Mouse (Mus musculus) midbrain, embryonic 10.5 days (tissue): ENCODE measurements around the gene Srgn. TPM values are rescaled to one million over a fixed set of nuclear protein-coding genes. Genes with fewer than 3 reads are reported as not detected.

Experiments
- DNase-seq: peaks from one replicate; pipeline ENCODE4 v3.0.0-alpha.2; 2017; ENCODE audit warnings: low spot score
- H3K27ac ChIP-seq: fragments of 300-500 bp; sonication (generic); replicated peaks from 2 replicates; pipeline ENCODE4 v1.5.1; 2016; ENCODE audit warnings: mild to moderate bottlenecking
- H3K27me3 ChIP-seq: fragments of 300-500 bp; sonication (generic); 2 replicates; pipeline ENCODE4 v1.6.1; 2016; ENCODE audit warnings: low read depth, mild to moderate bottlenecking; ENCODE audit not compliant: poor library complexity, severe bottlenecking
- H3K36me3 ChIP-seq: fragments of 300-500 bp; sonication (generic); 2 replicates; pipeline ENCODE4 v1.6.1; 2016; ENCODE audit warnings: mild to moderate bottlenecking, moderate library complexity
- H3K4me1 ChIP-seq: fragments of 300-500 bp; sonication (generic); 2 replicates; pipeline ENCODE4 v1.6.1; 2016
- H3K4me3 ChIP-seq: fragments of 300-500 bp; sonication (generic); 2 replicates; pipeline ENCODE4 v1.5.1; 2016; ENCODE audit warnings: mild to moderate bottlenecking, moderate library complexity
- H3K9me3 ChIP-seq: fragments of 300-500 bp; sonication (generic); replicated peaks from 2 replicates; pipeline ENCODE4 v1.6.1; 2016; ENCODE audit warnings: mild to moderate bottlenecking
- WGBS: fragments of 180-500 bp; shearing (Covaris S2); methylation state at CpG from one replicate; pipeline ENCODE4 v1.1.7; 2016; 5-methylcytosine and 5-hydroxymethylcytosine counted together
- polyA plus RNA-seq: library from polyadenylated mRNA; unstranded; fragments of >200 nt; fragmentation: Nextera tagmentation; extraction: Ambion mirVana; gene quantifications from 2 replicates; pipeline ENCODE4 v1.2.1, GENCODE M21; 2016

The Srgn gene
- polyA plus RNA-seq, 1 experiment from 2014 or later = 2.9 TPM

DNA sequence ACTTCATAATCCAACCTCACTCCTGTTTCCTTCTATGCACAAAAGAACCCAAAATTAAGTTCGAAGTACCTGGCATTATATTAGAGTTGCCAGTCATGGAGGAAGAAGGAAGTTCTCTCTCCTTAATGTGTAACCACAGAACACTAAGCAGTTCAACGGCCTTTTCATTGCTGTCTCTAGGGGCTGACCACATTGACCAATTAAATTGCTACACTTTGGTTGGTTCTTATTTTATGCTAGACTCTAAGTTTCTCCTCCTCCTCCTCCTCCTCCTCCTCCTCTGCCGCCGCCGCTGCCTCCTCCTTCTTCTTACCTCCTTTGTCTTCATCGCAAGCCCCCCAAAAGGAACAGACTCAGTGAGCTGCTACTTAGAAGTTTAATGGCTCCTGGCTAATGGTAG, 15.7 kb downstream of the Srgn start:
- H3K36me3 ChIP-seq = no peaks in the 10 kb centered on the region
- peaks cover 12% of the 10 kb centered on the region for H3K4me1 ChIP-seq
- H3K9me3 ChIP-seq = no peaks in the 10 kb centered on the region
- no peak overlapping the region for H3K27ac ChIP-seq
- DNase-seq = no peak
- peaks cover 27% of the 10 kb centered on the region for H3K27me3 ChIP-seq
- H3K4me3 ChIP-seq = no peak overlapping the region
- WGBS = 75% methylated on average over 6 of the region's 6 CpGs

DNA sequence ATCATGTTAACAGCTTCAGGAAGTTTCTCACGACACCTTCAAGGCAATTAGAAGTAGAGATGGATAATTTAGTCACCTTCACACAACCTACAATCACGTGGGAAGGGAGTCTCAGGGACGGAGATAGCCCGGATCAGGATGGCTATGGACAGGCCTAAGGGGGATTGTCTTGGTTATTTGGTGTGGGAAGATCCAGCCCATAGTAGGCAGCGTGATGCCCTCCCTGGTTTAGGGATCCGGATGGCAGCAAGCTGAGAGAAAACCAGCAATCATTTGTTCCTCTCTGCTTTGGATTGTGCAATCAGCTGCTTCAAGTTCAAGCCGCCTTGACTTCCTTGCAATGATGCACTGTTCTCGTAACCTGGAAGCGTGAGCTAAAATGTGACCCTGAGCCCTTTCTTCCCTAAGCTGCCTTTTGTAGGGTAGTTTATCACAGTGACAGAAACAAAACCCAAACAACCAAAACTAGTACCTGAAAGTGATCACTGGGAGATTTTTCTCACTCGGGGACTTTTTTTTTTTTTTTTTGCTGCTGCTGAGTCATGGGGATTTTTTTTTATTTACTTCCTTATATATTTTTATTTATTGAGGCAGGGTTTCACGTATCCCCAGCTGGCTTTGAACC, 18.1 kb downstream of the Srgn start:
- Histone ChIP-seq H3K9me3 (no peaks in the 10 kb centered on the region), H3K36me3 (no peaks in the 10 kb centered on the region), H3K4me1 (peaks cover 12% of the 10 kb centered on the region), H3K27ac (no peak overlapping the region), H3K4me3 (no peak overlapping the region), H3K27me3 (peaks cover 27% of the 10 kb centered on the region)
- WGBS = 71% methylated on average over 11 of the region's 11 CpGs
- no peak for DNase-seq

DNA sequence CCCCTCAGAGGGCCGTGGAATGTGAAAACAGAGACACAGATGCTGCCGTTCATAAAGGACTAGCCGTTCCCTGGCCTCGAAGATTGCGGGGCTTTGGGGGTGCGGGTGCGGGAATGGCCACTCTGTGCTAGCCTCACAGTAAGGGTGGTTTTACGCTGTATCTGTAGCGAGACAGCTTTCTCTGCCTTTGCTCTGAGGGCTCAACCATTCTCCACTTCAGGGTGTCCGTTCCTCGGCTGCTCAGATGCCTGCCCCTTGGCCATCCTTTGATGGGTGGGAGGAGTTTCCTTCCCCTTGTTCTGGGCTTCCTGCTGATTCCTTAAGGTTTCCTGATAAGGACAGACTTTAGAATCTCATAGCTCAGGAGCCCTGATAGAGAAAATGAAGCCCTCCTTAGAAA, 18.8 kb downstream of the Srgn start:
- Histone ChIP-seq H3K27me3 (peaks cover 27% of the 10 kb centered on the region), H3K4me3 (peak overlapping the region; percentile 43), H3K4me1 (peaks cover 12% of the 10 kb centered on the region), H3K27ac (peak overlapping the region; percentile 28; the same call in 1 of the 2 replicates), H3K36me3 (no peaks in the 10 kb centered on the region), H3K9me3 (no peaks in the 10 kb centered on the region)
- WGBS = 16% methylated on average over 11 of the region's 11 CpGs
- DNase-seq = no peak

DNA sequence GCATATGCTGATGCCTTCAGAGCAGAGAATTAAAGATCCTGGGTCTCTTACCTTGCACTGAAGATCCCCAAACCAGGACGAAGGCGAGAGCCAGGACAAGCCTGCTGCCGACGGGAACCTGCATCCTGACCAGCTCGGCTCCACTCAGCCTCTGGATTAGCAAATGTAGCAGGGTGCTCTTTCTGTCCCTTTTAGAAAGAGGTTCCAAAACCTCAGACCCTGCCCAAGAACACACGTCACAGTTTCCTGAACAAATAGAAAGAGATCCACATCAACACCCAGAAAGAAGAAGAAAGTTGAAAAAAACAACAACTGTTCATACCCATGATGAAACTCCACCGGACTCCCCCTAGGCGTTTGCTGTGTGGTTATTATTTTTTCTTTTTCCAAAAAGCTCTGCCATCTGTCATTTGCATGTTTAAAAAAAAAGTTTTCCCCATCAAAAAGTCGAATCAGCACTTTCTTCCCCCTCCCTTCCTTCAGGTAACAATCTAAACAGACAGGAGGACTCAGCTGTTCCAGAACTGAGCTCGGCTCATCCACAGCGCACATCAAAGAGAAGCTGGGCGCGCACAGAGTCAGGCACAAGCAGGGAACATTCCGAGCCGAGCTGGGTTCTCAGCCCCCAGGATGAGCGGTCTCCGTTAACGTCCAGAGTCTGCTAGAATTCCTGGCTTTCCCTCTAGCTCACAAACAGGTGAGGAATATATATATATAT, 19.5 kb downstream of the Srgn start:
- H3K27me3 ChIP-seq = peaks cover 27% of the 10 kb centered on the region
- 18% methylated on average over 18 of the region's 18 CpGs for WGBS
- peaks cover 12% of the 10 kb centered on the region for H3K4me1 ChIP-seq
- H3K27ac ChIP-seq = no peak overlapping the region
- peak overlapping the region; percentile 43 for H3K4me3 ChIP-seq
- no peaks in the 10 kb centered on the region for H3K36me3 ChIP-seq
- peak; percentile 22 for DNase-seq
- no peaks in the 10 kb centered on the region for H3K9me3 ChIP-seq

DNA sequence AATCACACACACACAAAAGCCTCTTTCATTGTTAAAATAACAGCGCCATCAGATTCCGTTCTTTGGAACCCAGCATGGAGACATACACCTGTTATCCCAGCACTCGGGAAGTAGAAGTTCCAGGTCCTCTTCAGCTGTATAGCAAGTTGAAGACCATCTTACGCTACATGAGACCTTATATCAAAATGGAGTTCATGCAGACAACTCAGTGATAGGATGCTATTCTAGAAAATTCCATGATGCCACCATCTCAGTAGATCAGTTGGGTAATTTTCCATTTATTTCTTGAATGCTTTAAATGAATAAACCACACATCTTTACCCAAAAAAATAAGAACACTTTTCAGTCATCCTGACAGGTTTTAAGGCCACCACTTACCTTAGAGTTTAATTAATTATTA, 20.2 kb downstream of the Srgn start:
- no peak overlapping the region for H3K27ac ChIP-seq
- peaks cover 27% of the 10 kb centered on the region for H3K27me3 ChIP-seq
- no peaks in the 10 kb centered on the region for H3K36me3 ChIP-seq
- peaks cover 12% of the 10 kb centered on the region for H3K4me1 ChIP-seq
- WGBS = 92% methylated on average over 4 of the region's 4 CpGs
- H3K4me3 ChIP-seq = no peak overlapping the region
- H3K9me3 ChIP-seq = no peaks in the 10 kb centered on the region
- DNase-seq = no peak

DNA sequence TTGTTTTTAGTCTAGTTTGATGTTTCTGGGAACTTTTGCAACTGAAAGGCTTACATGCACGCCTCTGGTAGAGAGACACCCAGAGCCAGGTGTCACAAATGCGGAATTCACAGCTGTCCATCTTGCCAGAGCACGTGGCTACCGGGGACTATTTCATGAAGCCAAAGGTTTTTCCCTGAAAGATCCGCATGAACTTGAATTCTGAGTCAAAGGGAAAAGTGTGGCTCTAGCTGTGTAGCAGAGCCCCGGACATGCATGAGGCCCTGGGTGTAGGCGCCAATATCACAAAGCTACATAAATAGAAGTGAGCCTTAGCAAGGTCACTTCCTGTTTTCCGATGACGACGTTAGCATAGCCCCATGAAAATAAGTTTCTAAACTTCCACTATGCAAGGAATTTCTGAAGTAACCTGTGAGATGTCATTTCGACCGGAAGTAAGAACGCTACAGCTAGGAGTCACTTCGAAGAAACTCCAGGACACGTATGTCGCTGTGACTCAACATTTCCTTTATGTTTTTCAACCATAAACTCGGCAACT, 21.2 kb downstream of the Srgn start:
- H3K27ac ChIP-seq = no peak overlapping the region
- 87% methylated on average over 17 of the region's 17 CpGs for WGBS
- H3K9me3 ChIP-seq = no peaks in the 10 kb centered on the region
- peaks cover 27% of the 10 kb centered on the region for H3K27me3 ChIP-seq
- H3K4me3 ChIP-seq = no peak overlapping the region
- no peak for DNase-seq
- no peaks in the 10 kb centered on the region for H3K36me3 ChIP-seq
- peaks cover 12% of the 10 kb centered on the region for H3K4me1 ChIP-seq

DNA sequence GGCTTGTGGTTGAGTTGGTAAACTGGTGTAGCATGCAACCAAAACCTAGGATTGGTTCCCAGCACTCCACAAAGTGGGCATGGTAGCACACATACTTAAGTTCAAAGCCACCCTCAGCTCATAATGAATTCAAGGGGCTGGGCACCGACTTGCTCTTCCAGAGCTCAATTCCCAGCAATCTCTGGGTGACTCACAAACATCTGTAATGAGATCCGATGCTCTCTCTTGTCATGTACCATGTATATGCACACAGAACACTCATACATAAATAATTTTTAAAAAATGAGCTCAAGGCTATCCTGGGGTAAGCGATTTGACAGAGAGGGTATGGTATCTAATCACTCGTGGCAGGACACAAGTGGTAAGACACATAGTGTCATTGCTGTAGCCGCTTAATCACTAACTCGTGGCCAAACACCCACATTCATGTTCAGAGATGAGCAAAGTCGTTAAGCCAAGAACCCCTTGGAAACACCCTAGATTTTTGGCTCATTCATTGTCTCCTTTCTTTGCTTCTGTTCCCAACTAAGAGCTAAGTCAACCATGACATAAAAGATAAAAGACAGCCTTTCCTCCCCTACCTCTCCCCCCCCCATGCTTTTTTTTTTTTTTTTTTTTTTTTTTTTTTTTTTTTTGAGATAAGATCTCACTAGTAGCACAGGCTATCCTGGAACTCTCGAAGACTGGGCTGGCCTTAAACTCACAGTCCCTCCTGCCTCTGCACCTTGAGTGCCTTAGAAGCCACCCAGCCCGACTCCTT, 21.8 kb downstream of the Srgn start:
- H3K36me3 ChIP-seq = no peaks in the 10 kb centered on the region
- H3K4me3 ChIP-seq = no peak overlapping the region
- H3K9me3 ChIP-seq = no peaks in the 10 kb centered on the region
- no peak for DNase-seq
- WGBS = 84% methylated on average over 9 of the region's 9 CpGs
- peaks cover 12% of the 10 kb centered on the region for H3K4me1 ChIP-seq
- H3K27ac ChIP-seq = no peak overlapping the region
- peaks cover 27% of the 10 kb centered on the region for H3K27me3 ChIP-seq

DNA sequence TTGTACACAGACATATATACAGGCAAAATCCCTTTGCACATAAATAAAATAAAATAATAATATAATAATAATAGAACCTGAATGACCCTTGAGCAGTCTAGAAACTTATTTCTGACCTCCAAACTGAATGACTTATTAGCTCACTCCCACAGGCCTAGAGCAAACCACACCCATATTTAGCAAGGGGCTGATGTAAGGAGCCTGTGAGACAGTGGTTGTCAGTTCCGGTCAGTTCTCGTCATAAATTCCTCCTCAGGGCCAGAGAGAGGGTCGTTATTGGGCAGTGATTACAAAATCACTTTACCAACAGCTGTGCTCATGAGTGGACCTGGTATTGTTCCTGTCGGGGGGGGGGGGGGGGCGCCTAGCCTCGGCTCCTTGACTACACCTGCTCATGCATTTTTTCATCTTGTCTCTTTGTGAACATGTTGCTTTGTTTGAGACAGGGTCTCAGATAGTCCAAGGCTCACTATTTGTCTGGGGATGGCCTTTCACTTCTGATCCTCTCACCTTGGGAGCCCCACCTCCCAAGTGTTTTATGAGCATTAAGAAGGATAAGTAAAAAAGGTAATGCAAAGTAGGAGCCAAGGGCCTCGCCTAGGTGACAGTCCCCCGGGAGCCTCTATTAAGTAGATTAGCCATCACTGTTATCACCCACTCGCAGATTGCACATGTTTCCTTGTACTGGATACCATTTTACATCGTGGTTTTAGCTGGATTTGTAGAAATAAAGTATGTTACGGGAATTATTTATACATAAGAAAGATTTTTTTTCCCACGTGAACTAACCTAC, 23.2 kb downstream of the Srgn start:
- H3K4me3 ChIP-seq = no peak overlapping the region
- no peaks in the 10 kb centered on the region for H3K9me3 ChIP-seq
- H3K27ac ChIP-seq = no peak overlapping the region
- peaks cover 22% of the 10 kb centered on the region for H3K27me3 ChIP-seq
- whole genome bisulfite sequencing = 81% methylated on average over 12 of the region's 12 CpGs
- no peak for DNase-seq
- H3K4me1 ChIP-seq = peaks cover 15% of the 10 kb centered on the region
- H3K36me3 ChIP-seq = no peaks in the 10 kb centered on the region

DNA sequence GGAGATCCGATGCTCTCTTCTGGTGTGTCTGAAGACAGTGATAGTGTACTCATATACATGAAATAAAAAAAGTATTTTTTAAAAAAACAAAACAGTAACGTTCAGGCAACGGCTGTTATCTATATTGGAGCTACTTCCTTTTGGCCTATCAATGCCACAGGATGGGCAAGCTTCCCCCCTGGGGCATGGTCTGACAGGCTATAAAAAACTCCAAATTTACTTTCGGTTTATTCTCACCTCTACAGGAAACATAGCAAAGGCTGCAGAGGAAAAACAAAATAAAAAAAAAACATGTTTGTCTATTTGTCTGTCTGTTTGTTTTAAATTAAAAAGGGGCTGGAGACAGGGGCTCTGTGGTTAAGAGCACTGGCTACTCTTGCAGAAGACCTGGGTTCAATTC, 23.9 kb downstream of the Srgn start:
- WGBS = 85% methylated on average over 4 of the region's 4 CpGs
- H3K4me3 ChIP-seq = no peak overlapping the region
- H3K36me3 ChIP-seq = no peaks in the 10 kb centered on the region
- H3K27ac ChIP-seq = no peak overlapping the region
- no peak for DNase-seq
- H3K27me3 ChIP-seq = peaks cover 15% of the 10 kb centered on the region
- H3K9me3 ChIP-seq = no peaks in the 10 kb centered on the region
- peaks cover 10% of the 10 kb centered on the region for H3K4me1 ChIP-seq

DNA sequence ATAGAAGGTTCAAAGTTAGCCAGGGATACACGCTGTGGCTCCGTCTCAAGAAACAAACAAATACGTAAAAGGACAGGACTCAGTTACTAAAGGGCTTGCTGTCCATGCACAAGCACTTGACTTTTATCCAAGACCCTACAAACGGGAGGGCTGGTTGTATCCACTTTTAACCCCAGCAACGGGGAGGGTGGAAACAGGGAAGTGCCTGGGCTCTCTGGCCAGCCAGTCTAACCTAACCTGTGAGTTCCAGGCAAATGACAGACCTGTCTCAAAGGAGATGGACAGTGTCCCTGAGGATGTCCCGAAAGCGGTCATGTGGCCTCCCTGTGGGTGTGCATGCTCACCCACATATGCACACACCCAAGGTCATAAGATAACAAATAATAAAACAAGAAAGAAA, 25.3 kb downstream of the Srgn start:
- Histone ChIP-seq H3K9me3 (no peaks in the 10 kb centered on the region), H3K36me3 (no peaks in the 10 kb centered on the region), H3K27me3 (peaks cover 2% of the 10 kb centered on the region), H3K27ac (no peak overlapping the region), H3K4me1 (peaks cover 2% of the 10 kb centered on the region; the same call in 1 of the 2 replicates), H3K4me3 (no peak overlapping the region)
- WGBS = 85% methylated on average over 7 of the region's 7 CpGs
- no peak for DNase-seq

DNA sequence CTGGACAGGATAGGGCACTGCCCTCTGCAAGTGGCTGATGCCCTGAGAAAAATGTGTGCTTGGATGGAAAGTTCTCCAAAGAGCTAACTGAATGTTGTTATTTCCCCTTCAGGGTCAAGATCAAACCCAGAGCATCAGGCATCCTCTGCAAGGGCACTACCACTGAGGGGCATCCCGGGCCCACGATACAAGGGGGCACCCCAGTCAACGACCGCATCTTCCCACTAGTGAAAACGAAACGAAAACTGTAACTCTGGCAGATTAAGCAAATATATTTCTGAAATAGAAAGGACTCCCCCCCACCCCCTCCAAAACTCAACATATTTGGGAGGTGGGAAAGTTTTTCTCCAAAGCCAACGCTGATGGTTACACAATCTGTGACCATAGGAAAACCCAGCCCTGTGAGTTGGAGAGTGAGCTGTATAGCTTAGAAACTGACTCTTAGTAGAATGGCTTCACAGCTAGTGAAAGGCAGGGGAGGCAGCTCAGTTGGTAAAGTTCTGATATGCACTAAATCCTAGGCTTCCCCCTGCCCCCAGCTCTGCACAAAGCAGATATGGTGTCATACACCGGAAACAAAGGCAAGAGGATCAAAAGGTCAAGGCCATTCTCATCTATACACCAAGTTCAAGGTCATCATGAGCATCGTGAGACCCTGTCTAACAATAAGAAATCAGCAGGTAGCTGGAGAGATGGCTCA, 26.2 kb downstream of the Srgn start:
- Histone ChIP-seq H3K27me3 (no peaks in the 10 kb centered on the region), H3K4me1 (peaks cover 2% of the 10 kb centered on the region; the same call in 1 of the 2 replicates), H3K27ac (no peak overlapping the region), H3K4me3 (no peak overlapping the region), H3K36me3 (no peaks in the 10 kb centered on the region), H3K9me3 (no peaks in the 10 kb centered on the region)
- 89% methylated on average over 9 of the region's 9 CpGs for WGBS
- no peak for DNase-seq
